Mouse (Mus musculus) heart, embryonic 14.5 days (tissue): ENCODE results near the gene Gm21650. TPM values are rescaled to one million over a fixed set of nuclear protein-coding genes. Genes with fewer than 3 reads are reported as not detected.
"Not testable (repeated sequence)": the region's sequence is repeated elsewhere in the genome, so short reads cannot be mapped to it uniquely, and the experiment has no call there.

ENCODE experiments used
- ATAC-seq: fragments of 200-750 bp; cut with Nextera tagmentation; 2 replicates; pipeline ENCODE4 v1.8.0; 2017; ENCODE audit warnings: low read depth, moderate TSS enrichment; ENCODE audit not compliant: insufficient number of reproducible peaks, insufficient read depth, low FRiP score
- H3K27ac ChIP-seq, 2 experiments: fragments of 200-500 bp in 1 of 2; fragments of 300-500 bp in 1 of 2; sonication (generic) in 1 of 2; replicated peaks in 1 of 2; 2 replicates each; pipeline ENCODE4 v1.5.1; 2012 to 2014; ENCODE audit warnings: low read depth in 2 of 2, low read length in 2 of 2, control low read depth in 1 of 2, mild to moderate bottlenecking in 1 of 2, mixed read lengths in 1 of 2; ENCODE audit not compliant: control insufficient read depth in 1 of 2, insufficient read depth in 1 of 2
- H3K27me3 ChIP-seq: fragments of 300-500 bp; sonication (generic); 2 replicates; pipeline ENCODE4 v1.6.1; 2014; ENCODE audit warnings: mild to moderate bottlenecking, low read length, control low read depth; ENCODE audit not compliant: control insufficient read depth, insufficient read depth
- H3K36me3 ChIP-seq: fragments of 300-500 bp; sonication (generic); 2 replicates; pipeline ENCODE4 v1.6.1; 2014; ENCODE audit warnings: mild to moderate bottlenecking, control low read depth, low read length, mixed read lengths; ENCODE audit not compliant: control insufficient read depth, insufficient read depth
- H3K4me1 ChIP-seq, 2 experiments: fragments of 200-500 bp in 1 of 2; fragments of 300-500 bp in 1 of 2; sonication (generic) in 1 of 2; 2 replicates each; pipeline ENCODE4 v1.6.1; 2012 to 2014; ENCODE audit warnings: low read length in 2 of 2, control low read depth in 1 of 2, mixed read lengths in 1 of 2; ENCODE audit not compliant: control insufficient read depth in 2 of 2, insufficient read depth in 2 of 2
- H3K4me2 ChIP-seq: fragments of 300-500 bp; sonication (generic); 2 replicates; pipeline ENCODE4 v1.6.1; 2014; ENCODE audit warnings: mild to moderate bottlenecking, low read length
- H3K4me3 ChIP-seq, 2 experiments: fragments of 200-500 bp in 1 of 2; fragments of 300-500 bp in 1 of 2; sonication (generic) in 1 of 2; 2 replicates each; pipeline ENCODE4 v1.5.1; 2012 to 2014; ENCODE audit warnings: low read length in 2 of 2, mild to moderate bottlenecking in 2 of 2, control low read depth in 1 of 2, low read depth in 1 of 2, moderate library complexity in 1 of 2; ENCODE audit not compliant: control insufficient read depth in 1 of 2, insufficient read depth in 1 of 2
- H3K9ac ChIP-seq: fragments of 300-500 bp; sonication (generic); 2 replicates; pipeline ENCODE4 v1.6.1; 2014; ENCODE audit warnings: mild to moderate bottlenecking, low read length
- H3K9me3 ChIP-seq: fragments of 300-500 bp; sonication (generic); 2 replicates; pipeline ENCODE4 v1.6.1; 2016; ENCODE audit warnings: low read length, control low read depth; ENCODE audit not compliant: control insufficient read depth
- WGBS: fragments of 180-500 bp; shearing (Covaris S2); extraction: QIAGEN DNeasy Blood & Tissue Kit; methylation state at CpG from one replicate; pipeline ENCODE4 v1.1.7; 2014; 5-methylcytosine and 5-hydroxymethylcytosine counted together
- polyA plus RNA-seq: library from polyadenylated mRNA; unstranded; fragments of >200 nt; fragmentation: Nextera tagmentation; extraction: Ambion mirVana; gene quantifications from 2 replicates; pipeline ENCODE4 v1.2.1, GENCODE M21; 2014

Gm21650 gene
- polyA plus RNA-seq, result not detected in 2 replicates

GRCm38 (mm10) chrY:77692508-77692907 is at the start of gene Gm21650:
Gene Gm21650 (plus strand): TSS chrY:77692808.
- no CpG with 5 or more reads among the region's 6 CpGs for WGBS
- not testable (repeated sequence) for H3K27me3 ChIP-seq, H3K27ac ChIP-seq, H3K9me3 ChIP-seq, H3K4me1 ChIP-seq, H3K4me2 ChIP-seq, H3K36me3 ChIP-seq, ATAC-seq, H3K9ac ChIP-seq, H3K4me3 ChIP-seq
